Mouse (Mus musculus) forebrain, embryonic 14.5 days (tissue): ENCODE results near the gene Lect2. TPM values are rescaled to one million over a fixed set of nuclear protein-coding genes. Genes with fewer than 3 reads are reported as not detected.

Source experiments
- ATAC-seq: fragments of 200-750 bp; cut with Nextera tagmentation; 2 replicates; pipeline ENCODE4 v1.8.0; 2017; ENCODE audit warnings: mild to moderate bottlenecking, moderate library complexity
- DNase-seq: peaks from one replicate; pipeline ENCODE4 v3.0.0-alpha.2; 2015; ENCODE audit warnings: low spot score
- H3K27ac ChIP-seq: fragments of 300-500 bp; sonication (generic); 2 replicates; pipeline ENCODE4 v1.5.1; 2014; ENCODE audit warnings: low read depth, mild to moderate bottlenecking, control low read depth, low read length, moderate library complexity
- H3K27me3 ChIP-seq: fragments of 300-500 bp; sonication (generic); replicated peaks from 2 replicates; pipeline ENCODE4 v1.6.1; 2014; ENCODE audit warnings: low read length, control low read depth, mixed read lengths; ENCODE audit not compliant: control insufficient read depth, insufficient read depth
- H3K36me3 ChIP-seq: fragments of 300-500 bp; sonication (generic); 2 replicates; pipeline ENCODE4 v1.6.1; 2014; ENCODE audit warnings: low read length, control low read depth; ENCODE audit not compliant: control insufficient read depth, insufficient read depth
- H3K4me1 ChIP-seq: fragments of 300-500 bp; sonication (generic); 2 replicates; pipeline ENCODE4 v1.6.1; 2014; ENCODE audit warnings: antibody characterized with exemption, low read length, control low read depth; ENCODE audit not compliant: control insufficient read depth, insufficient read depth
- H3K4me2 ChIP-seq: fragments of 300-500 bp; sonication (generic); 2 replicates; pipeline ENCODE4 v1.6.1; 2014; ENCODE audit warnings: mild to moderate bottlenecking, control low read depth, low read length
- H3K4me3 ChIP-seq: fragments of 300-500 bp; sonication (generic); 2 replicates; pipeline ENCODE4 v1.5.1; 2014; ENCODE audit warnings: low read depth, low read length, control low read depth
- H3K9ac ChIP-seq: fragments of 300-500 bp; sonication (generic); 2 replicates; pipeline ENCODE4 v1.6.1; 2014; ENCODE audit warnings: mild to moderate bottlenecking, low read length, control low read depth, moderate library complexity
- H3K9me3 ChIP-seq: fragments of 300-500 bp; sonication (generic); replicated peaks from 2 replicates; pipeline ENCODE4 v1.6.1; 2016; ENCODE audit warnings: low read length, control low read depth, mixed read lengths; ENCODE audit not compliant: control insufficient read depth
- WGBS: fragments of 180-500 bp; shearing (Covaris S2); extraction: QIAGEN DNeasy Blood & Tissue Kit; methylation state at CpG from one replicate; pipeline ENCODE4 v1.1.7; 2014; 5-methylcytosine and 5-hydroxymethylcytosine counted together
- polyA plus RNA-seq: library from polyadenylated mRNA; unstranded; fragments of >200 nt; fragmentation: Nextera tagmentation; extraction: Ambion mirVana; gene quantifications from 2 replicates; pipeline ENCODE4 v1.2.1, GENCODE M21; 2014

Gene Lect2
- polyA plus RNA-seq, 1 experiment from 2014 or later = not detected

GRCm38 (mm10) chr13:56586046-56586445, 37.7 kb upstream of the Lect2 start:
- peaks cover 9% of the 10 kb centered on the region for H3K4me1 ChIP-seq
- H3K9ac ChIP-seq = no peak overlapping the region
- H3K36me3 ChIP-seq = no peaks in the 10 kb centered on the region
- ATAC-seq (no peak), DNase-seq (no peak)
- WGBS = 89% methylated on average over 3 of the region's 3 CpGs
- no peaks in the 10 kb centered on the region for H3K9me3 ChIP-seq
- H3K27ac ChIP-seq = no peak overlapping the region
- no peaks in the 10 kb centered on the region for H3K27me3 ChIP-seq
- H3K4me3 ChIP-seq = no peak overlapping the region
- no peak overlapping the region for H3K4me2 ChIP-seq

- ATAC-seq (no peak), DNase-seq (peak; percentile 41)
- no peaks in the 10 kb centered on the region for H3K9me3 ChIP-seq
Observed at GRCm38 (mm10) chr13:56582720-56583119, 34.4 kb upstream of the Lect2 start.

DNA sequence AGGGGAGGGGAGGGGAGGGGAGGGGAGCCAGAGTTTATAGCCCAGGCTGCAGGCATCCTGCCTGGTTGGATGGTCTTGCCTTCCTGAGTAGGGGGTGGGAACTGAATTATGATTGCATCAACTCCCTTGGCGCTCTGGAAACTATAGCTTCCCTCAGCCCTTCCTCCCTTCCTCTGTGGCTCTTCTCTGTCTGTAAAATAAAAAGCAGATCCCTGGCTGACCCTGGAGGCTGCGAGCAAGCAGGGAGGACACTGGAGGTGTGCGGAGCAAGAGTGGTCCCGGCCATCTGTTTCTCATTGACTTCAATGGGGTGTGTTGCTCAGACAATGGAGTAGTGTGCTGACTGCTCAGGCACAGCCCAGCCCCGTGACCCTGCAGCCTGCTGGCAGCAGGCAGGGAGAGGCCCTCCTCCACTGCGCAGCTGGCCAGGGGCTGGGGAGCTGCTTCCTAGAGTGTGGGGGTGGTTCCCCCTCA, 33.7 kb upstream of the Lect2 start:
- peak overlapping the region; percentile 83 for H3K27ac ChIP-seq
- no peaks in the 10 kb centered on the region for H3K36me3 ChIP-seq
- H3K4me2 ChIP-seq = peak overlapping the region; percentile 37
- H3K9ac ChIP-seq = peak overlapping the region; percentile 40
- no peaks in the 10 kb centered on the region for H3K27me3 ChIP-seq
- ATAC-seq (peak; percentile 89), DNase-seq (peak; percentile 74)
- no peak overlapping the region for H3K4me3 ChIP-seq
- WGBS = 1% methylated on average over 6 of the region's 6 CpGs
- peaks cover 9% of the 10 kb centered on the region for H3K4me1 ChIP-seq
- no peaks in the 10 kb centered on the region for H3K9me3 ChIP-seq

More at GRCm38 (mm10) chr13:56582720-56583119, 34.4 kb upstream of the Lect2 start:
- H3K4me1 ChIP-seq = peaks cover 9% of the 10 kb centered on the region
- no peaks in the 10 kb centered on the region for H3K27me3 ChIP-seq
- no peak overlapping the region for H3K4me3 ChIP-seq
- WGBS = 18% methylated on average over 3 of the region's 3 CpGs
- no peak overlapping the region; the same call in 1 of the 2 replicates for H3K27ac ChIP-seq
- H3K36me3 ChIP-seq = no peaks in the 10 kb centered on the region
- H3K9ac ChIP-seq = no peak overlapping the region
- H3K4me2 ChIP-seq = no peak overlapping the region

GRCm38 (mm10) chr13:56581512-56581911, 33.2 kb upstream of the Lect2 start:
- peaks cover 9% of the 10 kb centered on the region for H3K4me1 ChIP-seq
- no peak overlapping the region for H3K9ac ChIP-seq
- no peaks in the 10 kb centered on the region for H3K36me3 ChIP-seq
- DNase-seq (peak; percentile 84), ATAC-seq (peak; percentile 74)
- 2% methylated on average over 3 of the region's 3 CpGs for WGBS
- H3K27ac ChIP-seq = peak overlapping the region; percentile 58
- H3K4me2 ChIP-seq = no peak overlapping the region
- no peaks in the 10 kb centered on the region for H3K27me3 ChIP-seq
- H3K9me3 ChIP-seq = no peaks in the 10 kb centered on the region
- no peak overlapping the region for H3K4me3 ChIP-seq

GRCm38 (mm10) chr13:56580450-56580849, 32.1 kb upstream of the Lect2 start:
- Histone ChIP-seq H3K9ac (no peak overlapping the region), H3K27me3 (no peaks in the 10 kb centered on the region), H3K9me3 (no peaks in the 10 kb centered on the region), H3K4me3 (no peak overlapping the region), H3K4me2 (no peak overlapping the region), H3K36me3 (no peaks in the 10 kb centered on the region), H3K4me1 (peaks cover 9% of the 10 kb centered on the region), H3K27ac (no peak overlapping the region)
- WGBS = 66% methylated on average over 5 of the region's 5 CpGs
- DNase-seq (no peak), ATAC-seq (no peak)

GRCm38 (mm10) chr13:56578097-56578496, 29.8 kb upstream of the Lect2 start:
- no peaks in the 10 kb centered on the region for H3K36me3 ChIP-seq
- ATAC-seq (no peak), DNase-seq (no peak)
- no peaks in the 10 kb centered on the region for H3K27me3 ChIP-seq
- H3K9me3 ChIP-seq = no peaks in the 10 kb centered on the region
- H3K4me1 ChIP-seq = peaks cover 9% of the 10 kb centered on the region
- no peak overlapping the region for H3K4me3 ChIP-seq
- no peak overlapping the region for H3K9ac ChIP-seq
- WGBS = 85% methylated on average over 5 of the region's 5 CpGs
- no peak overlapping the region for H3K4me2 ChIP-seq
- no peak overlapping the region for H3K27ac ChIP-seq

- Histone ChIP-seq H3K4me1 (no peaks in the 10 kb centered on the region), H3K9me3 (no peaks in the 10 kb centered on the region), H3K4me2 (no peak overlapping the region), H3K9ac (no peak overlapping the region), H3K27me3 (no peaks in the 10 kb centered on the region), H3K4me3 (no peak overlapping the region), H3K36me3 (no peaks in the 10 kb centered on the region), H3K27ac (no peak overlapping the region)
- DNase-seq (peak; percentile 53), ATAC-seq (no peak)
- WGBS = 71% methylated on average over 12 of the region's 12 CpGs
Observed at GRCm38 (mm10) chr13:56575701-56576321, 27.5 kb upstream of the Lect2 start.

DNA sequence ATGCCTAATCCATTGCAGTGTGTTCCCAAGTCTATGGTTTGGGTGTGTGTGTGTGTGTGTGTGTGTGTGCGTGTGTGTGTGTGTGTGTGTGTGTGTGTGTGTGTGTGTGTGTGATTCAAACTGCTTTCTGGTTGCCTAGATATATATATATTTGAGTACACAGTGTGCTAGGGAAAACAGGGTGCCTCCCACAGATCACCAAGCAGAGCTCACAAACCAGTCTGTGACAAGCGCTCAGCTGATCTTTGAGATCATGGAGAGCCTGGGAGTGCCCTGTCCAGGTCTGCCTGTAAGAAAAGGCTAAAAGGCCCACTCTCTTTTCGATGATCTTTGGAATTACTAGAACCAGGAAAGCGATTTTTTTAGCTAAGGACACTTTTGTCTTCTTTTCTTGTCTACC, 26.8 kb upstream of the Lect2 start:
- H3K36me3 ChIP-seq = no peaks in the 10 kb centered on the region
- H3K4me1 ChIP-seq = no peaks in the 10 kb centered on the region
- 82% methylated on average over 4 of the region's 4 CpGs for WGBS
- H3K27ac ChIP-seq = no peak overlapping the region
- no peak for DNase-seq
- no peaks in the 10 kb centered on the region for H3K27me3 ChIP-seq
- H3K4me3 ChIP-seq = no peak overlapping the region
- no peak for ATAC-seq
- H3K9ac ChIP-seq = no peak overlapping the region
- no peaks in the 10 kb centered on the region for H3K9me3 ChIP-seq
- H3K4me2 ChIP-seq = no peak overlapping the region

- Histone ChIP-seq H3K4me2 (no peak overlapping the region), H3K4me3 (no peak overlapping the region), H3K36me3 (no peaks in the 10 kb centered on the region), H3K27ac (no peak overlapping the region), H3K4me1 (no peaks in the 10 kb centered on the region), H3K9me3 (no peaks in the 10 kb centered on the region), H3K27me3 (no peaks in the 10 kb centered on the region), H3K9ac (no peak overlapping the region)
- no peak for ATAC-seq
- no peak for DNase-seq
- 91% methylated on average over 8 of the region's 8 CpGs for WGBS
Observed at GRCm38 (mm10) chr13:56571645-56572044, 23.3 kb upstream of the Lect2 start.
